Mouse (Mus musculus): ENCODE data around the gene Kcnc4.

Gene Kcnc4

GRCm38 (mm10) chr3:107459196-107459772, at the start of gene Kcnc4:
Gene Kcnc4, minus strand, starts transcription at chr3:107459552.
- DNase-seq (ENCODE audit: low read depth, low spot score): no peak

GRCm38 (mm10) chr3:107508696-107509095, 49.3 kb upstream of the Kcnc4 start:
- DNase-seq (ENCODE audit: low read depth, low spot score): no peak

- no peak for DNase-seq (ENCODE audit: low read depth, low spot score)
These were observed 48.6 kb upstream of the Kcnc4 start for GRCm38 (mm10) chr3:107507966-107508365.

GRCm38 (mm10) chr3:107506531-107506930, 47.2 kb upstream of the Kcnc4 start:
- no peak for DNase-seq (ENCODE audit: low read depth, low spot score)

- DNase-seq (ENCODE audit: low read depth, low spot score): no peak
These were observed 46.4 kb upstream of the Kcnc4 start for GRCm38 (mm10) chr3:107505464-107506367.

- DNase-seq (ENCODE audit: low read depth, low spot score): no peak
These were observed 45.2 kb upstream of the Kcnc4 start for GRCm38 (mm10) chr3:107504542-107504941.

GRCm38 (mm10) chr3:107503716-107504115, 44.4 kb upstream of the Kcnc4 start:
- DNase-seq (ENCODE audit: low read depth, low spot score): no peak

GRCm38 (mm10) chr3:107501702-107502151, 42.4 kb upstream of the Kcnc4 start:
- no peak for DNase-seq (ENCODE audit: low read depth, low spot score)

- DNase-seq (ENCODE audit: low read depth, low spot score): no peak
These were observed 40.9 kb upstream of the Kcnc4 start for GRCm38 (mm10) chr3:107500301-107500700.

GRCm38 (mm10) chr3:107496086-107496850, 36.9 kb upstream of the Kcnc4 start:
- DNase-seq (ENCODE audit: low read depth, low spot score): no peak

- DNase-seq (ENCODE audit: low read depth, low spot score): no peak
These were observed 36.2 kb upstream of the Kcnc4 start for GRCm38 (mm10) chr3:107495524-107495923.

GRCm38 (mm10) chr3:107491459-107491858, 32.1 kb upstream of the Kcnc4 start:
- no peak for DNase-seq (ENCODE audit: low read depth, low spot score)

GRCm38 (mm10) chr3:107488637-107489036, 29.3 kb upstream of the Kcnc4 start:
- DNase-seq (ENCODE audit: low read depth, low spot score): no peak

- DNase-seq (ENCODE audit: low read depth, low spot score): no peak
These were observed 23.9 kb upstream of the Kcnc4 start for GRCm38 (mm10) chr3:107483290-107483689.

- DNase-seq (ENCODE audit: low read depth, low spot score): no peak
These were observed 21.3 kb upstream of the Kcnc4 start for GRCm38 (mm10) chr3:107480660-107481059.

- peak; percentile 11 for DNase-seq (ENCODE audit: low read depth, low spot score)
These were observed 12.8 kb upstream of the Kcnc4 start for GRCm38 (mm10) chr3:107472198-107472597.

- no peak for DNase-seq (ENCODE audit: low read depth, low spot score)
These were observed 9.7 kb upstream of the Kcnc4 start for GRCm38 (mm10) chr3:107469059-107469458.

- no peak for DNase-seq (ENCODE audit: low read depth, low spot score)
These were observed 8.8 kb upstream of the Kcnc4 start for GRCm38 (mm10) chr3:107468106-107468505.

GRCm38 (mm10) chr3:107466577-107466976, 7.2 kb upstream of the Kcnc4 start:
- no peak for DNase-seq (ENCODE audit: low read depth, low spot score)

GRCm38 (mm10) chr3:107462160-107462559, 2.8 kb upstream of the Kcnc4 start:
- DNase-seq (ENCODE audit: low read depth, low spot score): no peak

- no peak for DNase-seq (ENCODE audit: low read depth, low spot score)
These were observed 550 bp upstream of the Kcnc4 start for GRCm38 (mm10) chr3:107459773-107460431.

Data from c-Kit-negative CD71-positive TER-119-positive erythroid progenitor cells, embryonic 14.5 days (primary cell).